Mouse (Mus musculus) heart, adult 2 months (tissue): Measurements from ENCODE around the gene Knl1.

Experiments used
- CTCF ChIP-seq: fragments of 200-600 bp; IDR thresholded peaks from 2 replicates; pipeline ENCODE4 v1.8.1; 2022; ENCODE audit warnings: antibody characterized with exemption, mild to moderate bottlenecking, moderate library complexity
- POLR2A ChIP-seq: fragments of 200-500 bp; IDR thresholded peaks from 2 replicates; pipeline ENCODE4 v1.6.1; 2011; ENCODE audit warnings: mild to moderate bottlenecking, low read depth, low read length, control low read depth; ENCODE audit not compliant: insufficient read depth

DNA sequence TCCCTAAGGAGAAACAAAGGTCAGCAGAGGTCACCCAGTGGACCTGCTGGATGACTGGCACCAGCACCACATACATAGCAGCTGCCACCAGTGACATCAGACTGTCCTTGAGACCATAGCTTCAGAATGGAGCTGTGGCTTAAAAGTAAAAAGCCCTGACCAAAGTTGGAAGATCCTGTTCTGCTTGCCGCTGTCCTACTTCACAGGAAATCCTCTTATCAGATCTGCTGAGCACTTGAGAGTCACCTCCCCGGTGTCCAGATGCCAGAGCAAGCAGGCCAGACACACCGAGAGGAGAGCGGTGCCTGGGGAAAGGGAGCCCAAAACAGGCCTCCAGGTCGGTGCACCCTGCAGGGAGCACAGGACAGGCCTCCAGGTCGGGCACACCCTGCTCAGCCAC, 105.3 kb downstream of the Knl1 start:
- TF ChIP-seq CTCF = no peak
- no peak for TF ChIP-seq POLR2A
